ENCODE assay signal across 20 mouse cellular contexts in genomic region chr16:34528234-34528983, GRCm38 (mm10). TPM values are rescaled to one million over a fixed set of nuclear protein-coding genes. Genes with fewer than 3 reads are reported as not detected.
DNase-seq lines count a peak whose midpoint lies in the region; ATAC-seq and TF ChIP-seq lines count a peak whose summit lies in the region.
"Had no signal": no experiment of that assay in that cellular context is flagged by ENCODE, and none has a peak within 500 bp of the region (broad histone marks: within the 10 kb centered on the region; RNA-seq: fewer than 3 reads in every experiment).

No protein-coding gene starts in this region.

- ATAC-seq in lung, embryonic 14.5 days (ENCODE audit: insufficient read depth): peak; percentile 56; the same call in 1 of the 2 replicates
- peak; percentile 48; the same call in 1 of the 2 replicates for ATAC-seq in embryonic facial prominence, embryonic 11.5 days (replicated peaks; ENCODE audit: insufficient number of reproducible peaks, low FRiP score, low TSS enrichment, low read depth)
- peak; percentile 55 for ATAC-seq in intestine, embryonic 16.5 days
- no peak for ATAC-seq in inflammation-experienced regulatory T-cells, adult 6 months
- ATAC-seq: activated CD4-positive, CD25-positive, alpha-beta regulatory T cell, adult 4 months; forebrain, embryonic 14.5 days had no signal

- H3K9ac ChIP-seq in lung, embryonic 14.5 days: no peak overlapping the region
- H3K9ac ChIP-seq in embryonic facial prominence, embryonic 11.5 days (replicated peaks; ENCODE audit: low read length): no peak overlapping the region
- no peak overlapping the region for H3K9ac ChIP-seq in intestine, embryonic 16.5 days (ENCODE audit: low read depth, low read length)
- H3K9ac ChIP-seq: hindbrain, embryonic 12.5 days had no signal

- WGBS in lung, embryonic 14.5 days: 21% methylated on average over 5 of the region's 5 CpGs
- WGBS in embryonic facial prominence, embryonic 11.5 days: 60% methylated on average over 5 of the region's 5 CpGs
- WGBS in intestine, embryonic 16.5 days: 31% methylated on average over 5 of the region's 5 CpGs
- 80% methylated on average over 5 of the region's 5 CpGs for WGBS in hindbrain, embryonic 10.5 days

- H3K36me3 ChIP-seq in lung, embryonic 14.5 days (ENCODE audit: insufficient read depth): no peaks in the 10 kb centered on the region
- no peaks in the 10 kb centered on the region for H3K36me3 ChIP-seq in embryonic facial prominence, embryonic 11.5 days (replicated peaks; ENCODE audit: control insufficient read depth, insufficient read depth, low read depth, low read length)
- H3K36me3 ChIP-seq in intestine, embryonic 16.5 days (ENCODE audit: control insufficient read depth, insufficient read depth, low read length): no peaks in the 10 kb centered on the region
- H3K36me3 ChIP-seq in hindbrain, embryonic 10.5 days: no peaks in the 10 kb centered on the region
- H3K36me3 ChIP-seq: hindbrain, embryonic 12.5 days had no signal

- no peaks in the 10 kb centered on the region for H3K27me3 ChIP-seq in lung, embryonic 14.5 days (ENCODE audit: insufficient read depth, low read length)
- no peaks in the 10 kb centered on the region for H3K27me3 ChIP-seq in embryonic facial prominence, embryonic 11.5 days (ENCODE audit: control insufficient read depth, insufficient read depth, low read length)
- no peaks in the 10 kb centered on the region for H3K27me3 ChIP-seq in intestine, embryonic 16.5 days (replicated peaks; ENCODE audit: control insufficient read depth, insufficient read depth, low read length)
- H3K27me3 ChIP-seq in hindbrain, embryonic 10.5 days (ENCODE audit: insufficient read depth, poor library complexity, severe bottlenecking): no peaks in the 10 kb centered on the region
- H3K27me3 ChIP-seq: hindbrain, embryonic 12.5 days had no signal

- H3K27ac ChIP-seq in lung, embryonic 14.5 days (ENCODE audit: low read depth): no peak overlapping the region
- no peak overlapping the region for H3K27ac ChIP-seq in embryonic facial prominence, embryonic 11.5 days (replicated peaks; ENCODE audit: low read depth, low read length)
- H3K27ac ChIP-seq in intestine, embryonic 16.5 days (ENCODE audit: low read length): 0 out of 2 replicates have a peak overlapping the region, but pooled peaks have one; percentile 26
- H3K27ac ChIP-seq in hindbrain, embryonic 10.5 days: no peak overlapping the region
- H3K27ac ChIP-seq: hindbrain, embryonic 12.5 days; layer of hippocampus, adult 2 months had no signal

- no peak for TF ChIP-seq CTCF in lung, embryonic 14.5 days (IDR thresholded peaks at IDR 0.05; ENCODE audit: low read depth)

- H3K9me3 ChIP-seq in lung, embryonic 14.5 days (ENCODE audit: low read depth, low read length): no peaks in the 10 kb centered on the region
- no peaks in the 10 kb centered on the region for H3K9me3 ChIP-seq in embryonic facial prominence, embryonic 11.5 days (replicated peaks; ENCODE audit: control insufficient read depth, low read length)
- H3K9me3 ChIP-seq in intestine, embryonic 16.5 days (ENCODE audit: control insufficient read depth, low read length): no peaks in the 10 kb centered on the region
- H3K9me3 ChIP-seq in hindbrain, embryonic 10.5 days: no peaks in the 10 kb centered on the region
- H3K9me3 ChIP-seq: hindbrain, embryonic 12.5 days had no signal

- DNase-seq in lung, embryonic 14.5 days: peak; percentile 23
- DNase-seq in lung, postnatal 25 days (ENCODE audit: low spot score): no peak
- no peak for DNase-seq in embryonic facial prominence, embryonic 11.5 days (ENCODE audit: low spot score)
- DNase-seq in hindbrain, embryonic 10.5 days (ENCODE audit: low spot score): no peak
- no peak for DNase-seq in gastrocnemius, postnatal 10 days
- DNase-seq: adrenal gland, postnatal 10 days; cerebellum, adult 9-11 months; gastrocnemius, postnatal 25 days; kidney, postnatal 14 days; left cerebral cortex, postnatal 4 days; liver; lung, postnatal 36 days; right cerebral cortex, postnatal 25 days; thymus, postnatal 36 days had no signal

- peaks cover 7% of the 10 kb centered on the region for H3K4me1 ChIP-seq in lung, embryonic 14.5 days (ENCODE audit: insufficient read depth)
- peaks cover 2% of the 10 kb centered on the region; the same call in 1 of the 2 replicates for H3K4me1 ChIP-seq in embryonic facial prominence, embryonic 11.5 days (ENCODE audit: control insufficient read depth, insufficient read depth, low read length)
- H3K4me1 ChIP-seq in intestine, embryonic 16.5 days (ENCODE audit: control insufficient read depth, insufficient read depth, low read length): peaks cover 16% of the 10 kb centered on the region
- peaks cover 34% of the 10 kb centered on the region for H3K4me1 ChIP-seq in hindbrain, embryonic 10.5 days (replicated peaks)

- H3K4me2 ChIP-seq in lung, embryonic 14.5 days: no peak overlapping the region
- no peak overlapping the region for H3K4me2 ChIP-seq in embryonic facial prominence, embryonic 11.5 days (ENCODE audit: low read depth, low read length)
- H3K4me2 ChIP-seq in intestine, embryonic 16.5 days (ENCODE audit: low read depth, low read length): no peak overlapping the region
- H3K4me2 ChIP-seq: hindbrain, embryonic 12.5 days had no signal

- H3K4me3 ChIP-seq in lung, embryonic 14.5 days (ENCODE audit: low read depth, low read length): no peak overlapping the region
- no peak overlapping the region for H3K4me3 ChIP-seq in embryonic facial prominence, embryonic 11.5 days (ENCODE audit: low read depth, low read length)
- H3K4me3 ChIP-seq in intestine, embryonic 16.5 days (ENCODE audit: low read length): no peak overlapping the region
- H3K4me3 ChIP-seq in hindbrain, embryonic 10.5 days: no peak overlapping the region
- H3K4me3 ChIP-seq: hindbrain, embryonic 12.5 days; layer of hippocampus, adult 2 months had no signal

RNA-seq across cellular contexts. Expression of gene Kalrn, which starts 44.9 kb away (rescaled TPM):
- polyA plus RNA-seq in lung, embryonic 14.5 days (2014; fragmentation: Nextera tagmentation; extraction: Ambion mirVana): 15.0 and 17.0 TPM in 2 replicates
- polyA plus RNA-seq in embryonic facial prominence, embryonic 11.5 days (2014; fragmentation: Nextera tagmentation; extraction: Ambion mirVana): 12.0 and 13.4 TPM in 2 replicates
- 10.4 and 11.1 TPM in 2 replicates for polyA plus RNA-seq in intestine, embryonic 16.5 days (2015; fragmentation: Nextera tagmentation; extraction: Ambion mirVana)
- polyA plus RNA-seq in inflammation-experienced regulatory T-cells, adult 6 months (2017; shearing (Covaris generic)): under 1 TPM in 1 of 3 experiments, not detected in 2; 0.21 TPM
- 14.2 and 16.6 TPM in 2 replicates for polyA plus RNA-seq in hindbrain, embryonic 10.5 days (2016; fragmentation: Nextera tagmentation; extraction: Ambion mirVana)
- total RNA-seq in gastrocnemius, postnatal 10 days (2021): 10 to 100 TPM; 17.6 to 20.2 TPM
